Mouse (Mus musculus) myocyte (in vitro differentiated cells): Measurements from ENCODE around the gene Plk1. TPM values are rescaled to one million over a fixed set of nuclear protein-coding genes. Genes with fewer than 3 reads are reported as not detected.

Experiments
- H3K27me3 ChIP-seq: one replicate; pipeline ENCODE4 v1.6.1; 2011; ENCODE audit not compliant: control insufficient read depth, insufficient read depth, insufficient read length
- H3K36me3 ChIP-seq: one replicate; pipeline ENCODE4 v1.6.1; 2011; ENCODE audit not compliant: control insufficient read depth, insufficient read depth
- H3K4me2 ChIP-seq: one replicate; pipeline ENCODE4 v1.6.1; 2011; ENCODE audit warnings: low read depth, control low read depth
- H3K4me3 ChIP-seq: one replicate; pipeline ENCODE4 v1.5.1; 2011; ENCODE audit warnings: mild to moderate bottlenecking, control low read depth, moderate library complexity
- H3K79me2 ChIP-seq: one replicate; pipeline ENCODE4 v1.6.1; 2011; ENCODE audit not compliant: control insufficient read depth, insufficient read depth
- H3ac ChIP-seq: one replicate; pipeline ENCODE4 v1.6.1; 2011; ENCODE audit not compliant: control insufficient read depth, insufficient read length
- CEBPB ChIP-seq: IDR thresholded peaks from 2 replicates; pipeline ENCODE4 v1.6.1; 2011; ENCODE audit warnings: mild to moderate bottlenecking, moderate library complexity; ENCODE audit not compliant: poor library complexity, insufficient read depth, severe bottlenecking
- E2F4 ChIP-seq: IDR thresholded peaks from one replicate; pipeline ENCODE4 v1.6.1; 2011; ENCODE audit warnings: mild to moderate bottlenecking, control low read depth, moderate library complexity; ENCODE audit not compliant: insufficient read depth
- MAX ChIP-seq: IDR thresholded peaks from one replicate; pipeline ENCODE4 v1.6.1; 2011; ENCODE audit warnings: low read depth, mild to moderate bottlenecking, control low read depth
- MYOD1 ChIP-seq, 3 experiments: IDR thresholded peaks; one replicate each; pipeline ENCODE4 v1.6.1; 2011; ENCODE audit warnings: control low read depth in 2 of 3, low read depth in 2 of 3, mild to moderate bottlenecking in 2 of 3, moderate library complexity in 1 of 3; ENCODE audit not compliant: insufficient read length in 2 of 3, control insufficient read depth in 1 of 3
- MYOG ChIP-seq, 3 experiments: IDR thresholded peaks; one replicate each; pipeline ENCODE4 v1.6.1; 2011; ENCODE audit warnings: control low read depth in 2 of 3, low read depth in 2 of 3, mild to moderate bottlenecking in 2 of 3; ENCODE audit not compliant: insufficient read length in 2 of 3, control insufficient read depth in 1 of 3, insufficient read depth in 1 of 3
- POLR2A ChIP-seq: IDR thresholded peaks from one replicate; pipeline ENCODE4 v1.6.1; 2011; ENCODE audit warnings: low read depth, mild to moderate bottlenecking, control low read depth, moderate library complexity; ENCODE audit not compliant: insufficient read length
- POLR2AphosphoS2 ChIP-seq: IDR thresholded peaks from one replicate; pipeline ENCODE4 v1.6.1; 2011; ENCODE audit warnings: low read depth, control low read depth; ENCODE audit not compliant: insufficient read length
- REST ChIP-seq: IDR thresholded peaks from one replicate; pipeline ENCODE4 v1.6.1; 2011; ENCODE audit warnings: mild to moderate bottlenecking, control low read depth, moderate library complexity; ENCODE audit not compliant: insufficient read depth, insufficient read length
- SRF ChIP-seq: IDR thresholded peaks from one replicate; pipeline ENCODE4 v1.6.1; 2011; ENCODE audit warnings: low read depth; ENCODE audit not compliant: control insufficient read depth, insufficient read length
- TCF12 ChIP-seq: IDR thresholded peaks from one replicate; pipeline ENCODE4 v1.6.1; 2011; ENCODE audit warnings: mild to moderate bottlenecking, control low read depth; ENCODE audit not compliant: poor library complexity, insufficient read depth, severe bottlenecking
- TCF3 ChIP-seq: IDR thresholded peaks from one replicate; pipeline ENCODE4 v1.6.1; 2011; ENCODE audit warnings: low read depth, control low read depth; ENCODE audit not compliant: insufficient read length
- USF1 ChIP-seq: IDR thresholded peaks from one replicate; pipeline ENCODE4 v1.6.1; 2011; ENCODE audit warnings: low read depth, mild to moderate bottlenecking, control low read depth, moderate library complexity
- polyA plus RNA-seq: library from polyadenylated mRNA; unstranded; fragments of >200 nt; fragmentation: generic; extraction: Trizol; gene quantifications from one replicate; pipeline ENCODE4 v1.2.1, GENCODE M21; 2012; ENCODE audit warnings: missing spikeins

The Plk1 gene
- polyA plus RNA-seq, result 57.8 TPM

GRCm38 (mm10) chr7:122158915-122159902 lies at the start of gene Plk1:
Plk1 (plus strand) TSS chr7:122159439.
- H3K36me3 ChIP-seq, result peaks cover 12% of the 10 kb centered on the region
- H3ac ChIP-seq, result peak within 1 kb of the TSS; percentile 25
- H3K4me2 ChIP-seq, result peak within 1 kb of the TSS; percentile 84
- H3K27me3 ChIP-seq, result no peaks in the 10 kb centered on the region
- H3K4me3 ChIP-seq, result peak within 1 kb of the TSS; percentile 96
- H3K79me2 ChIP-seq, result peaks cover 33% of the 10 kb centered on the region
- TF ChIP-seq USF1 (no peak), POLR2AphosphoS2 (peak; percentile 61), REST (no peak), TCF3 (no peak), SRF (no peak), POLR2A (peak; percentile 66), TCF12 (no peak), MAX (no peak), MYOD1 (IDR thresholded peaks at IDR 0.05; ENCODE audit: control insufficient read depth in 1 of 3, insufficient read length in 2 of 3, low read depth in 2 of 3) (no peak), MYOG (IDR thresholded peaks at IDR 0.05; ENCODE audit: control insufficient read depth in 1 of 3, insufficient read depth in 1 of 3, insufficient read length in 2 of 3, low read depth in 2 of 3) (no peak), E2F4 (peak; percentile 99), CEBPB (no peak)

GRCm38 (mm10) chr7:122123518-122123917 lies 35.7 kb upstream of the Plk1 start:
- H3K4me3 ChIP-seq, result no peak overlapping the region
- H3K4me2 ChIP-seq, result no peak overlapping the region
- TF ChIP-seq SRF (no peak), CEBPB (no peak), POLR2A (no peak), POLR2AphosphoS2 (no peak), MAX (no peak), MYOD1 (IDR thresholded peaks at IDR 0.05; ENCODE audit: control insufficient read depth in 1 of 3, insufficient read length in 2 of 3, low read depth in 2 of 3) (no peak), USF1 (no peak), TCF12 (no peak), TCF3 (no peak), MYOG (IDR thresholded peaks at IDR 0.05; ENCODE audit: control insufficient read depth in 1 of 3, insufficient read depth in 1 of 3, insufficient read length in 2 of 3, low read depth in 2 of 3) (no peak), REST (no peak), E2F4 (no peak)
- H3ac ChIP-seq, result no peak overlapping the region
- peaks cover 9% of the 10 kb centered on the region for H3K36me3 ChIP-seq
- no peaks in the 10 kb centered on the region for H3K79me2 ChIP-seq
- H3K27me3 ChIP-seq, result no peaks in the 10 kb centered on the region

- no peak overlapping the region for H3K4me3 ChIP-seq
- no peak for TF ChIP-seq POLR2A
- no peak for TF ChIP-seq TCF3
- no peak for TF ChIP-seq REST
- no peak for TF ChIP-seq SRF
- TF ChIP-seq MYOG (IDR thresholded peaks at IDR 0.05; ENCODE audit: control insufficient read depth in 1 of 3, insufficient read depth in 1 of 3, insufficient read length in 2 of 3, low read depth in 2 of 3), result no peak
- TF ChIP-seq USF1, result no peak
- TF ChIP-seq POLR2AphosphoS2, result no peak
- TF ChIP-seq MYOD1 (IDR thresholded peaks at IDR 0.05; ENCODE audit: control insufficient read depth in 1 of 3, insufficient read length in 2 of 3, low read depth in 2 of 3), result no peak
- no peak for TF ChIP-seq CEBPB
- TF ChIP-seq TCF12, result no peak
- no peaks in the 10 kb centered on the region for H3K79me2 ChIP-seq
- no peaks in the 10 kb centered on the region for H3K27me3 ChIP-seq
- no peak overlapping the region for H3K4me2 ChIP-seq
- H3ac ChIP-seq, result no peak overlapping the region
- H3K36me3 ChIP-seq, result peaks cover 5% of the 10 kb centered on the region
Measured at GRCm38 (mm10) chr7:122125636-122126035, 33.6 kb upstream of the Plk1 start.

- TF ChIP-seq TCF12 (no peak), MYOD1 (IDR thresholded peaks at IDR 0.05; ENCODE audit: control insufficient read depth in 1 of 3, insufficient read length in 2 of 3, low read depth in 2 of 3) (no peak), REST (no peak), MYOG (IDR thresholded peaks at IDR 0.05; ENCODE audit: control insufficient read depth in 1 of 3, insufficient read depth in 1 of 3, insufficient read length in 2 of 3, low read depth in 2 of 3) (no peak)
- no peak overlapping the region for H3K4me2 ChIP-seq
- no peak overlapping the region for H3ac ChIP-seq
- H3K79me2 ChIP-seq, result peaks cover 7% of the 10 kb centered on the region
- peaks cover 5% of the 10 kb centered on the region for H3K36me3 ChIP-seq
- no peak overlapping the region for H3K4me3 ChIP-seq
- no peaks in the 10 kb centered on the region for H3K27me3 ChIP-seq
Measured at GRCm38 (mm10) chr7:122126946-122127345, 32.3 kb upstream of the Plk1 start.
